Mouse (Mus musculus) ES-Bruce4 (cell line): Measurements from ENCODE around the gene Jdp2. TPM values are rescaled to one million over a fixed set of nuclear protein-coding genes. Genes with fewer than 3 reads are reported as not detected.

Source experiments
- H3K27ac ChIP-seq: 2 replicates; pipeline ENCODE4 v1.5.1; 2012; ENCODE audit warnings: low read length, inconsistent platforms; ENCODE audit not compliant: insufficient read depth
- H3K27me3 ChIP-seq: 2 replicates; pipeline ENCODE4 v1.6.1; 2012; ENCODE audit warnings: mild to moderate bottlenecking, low read length, inconsistent platforms; ENCODE audit not compliant: control insufficient read depth, poor library complexity, insufficient read depth, severe bottlenecking
- H3K36me3 ChIP-seq: 2 replicates; pipeline ENCODE4 v1.6.1; 2012; ENCODE audit warnings: inconsistent platforms, mild to moderate bottlenecking, low read length, moderate library complexity; ENCODE audit not compliant: control insufficient read depth, poor library complexity, insufficient read depth, severe bottlenecking
- H3K4me1 ChIP-seq: one replicate; pipeline ENCODE4 v1.8.1; 2011; ENCODE audit warnings: low read length; ENCODE audit not compliant: control insufficient read depth, insufficient read depth
- H3K4me3 ChIP-seq: 2 replicates; pipeline ENCODE4 v1.5.1; 2011; ENCODE audit warnings: low read depth, mild to moderate bottlenecking, low read length
- H3K9ac ChIP-seq: 2 replicates; pipeline ENCODE4 v1.6.1; 2012; ENCODE audit warnings: low read depth, mild to moderate bottlenecking, inconsistent platforms; ENCODE audit not compliant: poor library complexity, severe bottlenecking
- H3K9me3 ChIP-seq: replicated peaks from 2 replicates; pipeline ENCODE4 v1.6.1; 2012; ENCODE audit warnings: mild to moderate bottlenecking, low read length, inconsistent platforms; ENCODE audit not compliant: control insufficient read depth, poor library complexity, insufficient read depth, severe bottlenecking
- CTCF ChIP-seq: IDR thresholded peaks from one replicate; pipeline ENCODE4 v1.8.1; 2011; ENCODE audit warnings: low read depth, low read length
- EP300 ChIP-seq: IDR thresholded peaks from 2 replicates; pipeline ENCODE4 v1.6.1; 2011; ENCODE audit warnings: low read depth, low read length; ENCODE audit not compliant: insufficient read depth
- POLR2A ChIP-seq: IDR thresholded peaks from one replicate; pipeline ENCODE4 v1.8.1; 2011; ENCODE audit warnings: low read length; ENCODE audit not compliant: insufficient read depth
- polyA plus RNA-seq: library from polyadenylated mRNA; stranded (reverse); fragments of >200 nt; gene quantifications from 2 replicates; pipeline ENCODE4 v1.2.4, GENCODE M21; 2011; ENCODE audit warnings: low read depth; ENCODE audit not compliant: missing spikeins, insufficient read depth, insufficient read length

Jdp2 gene
- polyA plus RNA-seq: 14.0 and 14.4 TPM in 2 replicates

GRCm38 (mm10) chr12:85598611-85599477 lies at the start of gene Jdp2:
Gene Jdp2, plus strand, starts transcription at chr12:85599027.
- 0 out of 2 replicates have a peak, but pooled peaks cover 7% of the 10 kb centered on the region for H3K27me3 ChIP-seq
- H3K9me3 ChIP-seq: no peaks in the 10 kb centered on the region
- H3K27ac ChIP-seq: no peak within 1 kb of the TSS
- H3K36me3 ChIP-seq: no peaks in the 10 kb centered on the region
- TF ChIP-seq POLR2A (no peak), CTCF (no peak), EP300 (no peak)
- no peaks in the 10 kb centered on the region for H3K4me1 ChIP-seq
- H3K4me3 ChIP-seq: peak within 1 kb of the TSS; percentile 39
- H3K9ac ChIP-seq: peak within 1 kb of the TSS; percentile 92

DNA sequence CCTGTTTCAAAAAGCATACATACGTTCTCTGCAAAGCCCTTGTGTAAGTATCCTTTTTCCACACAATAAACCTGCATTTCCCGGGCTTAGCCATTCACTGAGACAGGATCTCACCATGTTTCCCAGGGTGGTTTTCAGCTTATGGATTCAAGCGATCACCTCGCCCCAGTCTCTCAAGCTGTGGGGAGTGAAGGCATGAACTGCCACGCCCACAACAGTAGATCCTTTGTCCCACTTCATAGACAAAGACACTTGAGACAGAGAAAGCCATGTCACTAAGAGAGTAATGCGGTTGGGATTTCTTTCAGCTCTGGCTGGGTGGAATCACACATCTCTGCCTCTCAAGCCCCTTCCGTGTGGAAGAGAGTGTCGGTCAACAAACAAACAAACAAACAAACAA lies 49.2 kb upstream of the Jdp2 start:
- no peak overlapping the region for H3K4me3 ChIP-seq
- H3K9ac ChIP-seq: no peak overlapping the region
- H3K27ac ChIP-seq: no peak overlapping the region
- no peak for TF ChIP-seq EP300
- TF ChIP-seq CTCF: no peak
- TF ChIP-seq POLR2A: no peak
- no peaks in the 10 kb centered on the region for H3K36me3 ChIP-seq
- no peaks in the 10 kb centered on the region for H3K9me3 ChIP-seq
- no peaks in the 10 kb centered on the region for H3K27me3 ChIP-seq
- H3K4me1 ChIP-seq: no peaks in the 10 kb centered on the region

DNA sequence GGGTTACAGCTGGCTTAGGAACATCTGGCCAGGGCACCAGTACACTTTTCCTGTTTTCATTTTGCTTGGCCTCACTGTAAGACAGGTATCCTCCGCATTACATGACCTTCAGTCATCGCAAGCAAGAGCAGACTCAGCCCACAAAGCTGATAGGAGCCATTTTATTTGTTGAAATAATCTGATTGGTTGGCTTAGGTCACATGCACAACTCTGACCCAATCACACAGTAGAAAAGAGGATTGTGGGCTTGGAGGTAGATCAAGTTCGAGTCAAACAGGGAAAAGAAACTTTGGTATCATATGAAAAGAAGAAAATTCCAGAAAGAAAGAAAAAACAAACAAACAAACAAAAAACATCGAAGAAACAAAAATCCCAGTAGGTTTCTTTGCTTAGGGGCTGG lies 48.4 kb upstream of the Jdp2 start:
- no peaks in the 10 kb centered on the region for H3K9me3 ChIP-seq
- no peak overlapping the region for H3K9ac ChIP-seq
- no peaks in the 10 kb centered on the region for H3K4me1 ChIP-seq
- no peak overlapping the region for H3K27ac ChIP-seq
- no peak overlapping the region for H3K4me3 ChIP-seq
- TF ChIP-seq POLR2A (no peak), EP300 (no peak), CTCF (no peak)
- H3K36me3 ChIP-seq: no peaks in the 10 kb centered on the region
- H3K27me3 ChIP-seq: no peaks in the 10 kb centered on the region

GRCm38 (mm10) chr12:85559299-85559698 lies 39.5 kb upstream of the Jdp2 start:
- TF ChIP-seq EP300: no peak
- no peak for TF ChIP-seq POLR2A
- no peak for TF ChIP-seq CTCF
- no peak overlapping the region for H3K9ac ChIP-seq
- H3K4me1 ChIP-seq: no peaks in the 10 kb centered on the region
- H3K4me3 ChIP-seq: no peak overlapping the region
- no peaks in the 10 kb centered on the region for H3K36me3 ChIP-seq
- H3K9me3 ChIP-seq: no peaks in the 10 kb centered on the region
- H3K27me3 ChIP-seq: no peaks in the 10 kb centered on the region
- no peak overlapping the region for H3K27ac ChIP-seq

GRCm38 (mm10) chr12:85565441-85565840 lies 33.4 kb upstream of the Jdp2 start:
- Histone ChIP-seq H3K9me3 (no peaks in the 10 kb centered on the region), H3K27me3 (no peaks in the 10 kb centered on the region), H3K36me3 (no peaks in the 10 kb centered on the region), H3K27ac (no peak overlapping the region), H3K9ac (no peak overlapping the region), H3K4me3 (no peak overlapping the region), H3K4me1 (no peaks in the 10 kb centered on the region)
- TF ChIP-seq EP300 (no peak), POLR2A (no peak), CTCF (no peak)

- no peaks in the 10 kb centered on the region for H3K9me3 ChIP-seq
- no peak for TF ChIP-seq EP300
- TF ChIP-seq POLR2A: no peak
- TF ChIP-seq CTCF: no peak
- no peaks in the 10 kb centered on the region for H3K36me3 ChIP-seq
- no peak overlapping the region for H3K27ac ChIP-seq
- H3K27me3 ChIP-seq: no peaks in the 10 kb centered on the region
- no peak overlapping the region for H3K4me3 ChIP-seq
- H3K9ac ChIP-seq: no peak overlapping the region
- H3K4me1 ChIP-seq: no peaks in the 10 kb centered on the region
These were observed 30.5 kb upstream of the Jdp2 start for GRCm38 (mm10) chr12:85568298-85568697.
